Mouse (Mus musculus): ENCODE measurements around the gene D11Wsu47e. TPM values are rescaled to one million over a fixed set of nuclear protein-coding genes. Genes with fewer than 3 reads are reported as not detected.

Gene D11Wsu47e
- polyA plus RNA-seq, 1 experiment, result 3.6 TPM

- H3K4me3 ChIP-seq (ENCODE audit: insufficient read depth, low read depth, low read length), result no peak overlapping the region
- no peak overlapping the region for H3K27ac ChIP-seq (replicated peaks; ENCODE audit: low read depth, low read length)
- peaks cover 2% of the 10 kb centered on the region; the same call in 1 of the 2 replicates for H3K4me1 ChIP-seq (ENCODE audit: control insufficient read depth, insufficient read depth, insufficient read length, low read length)
These were observed 6.8 kb upstream of the D11Wsu47e start for GRCm38 (mm10) chr11:113677378-113677777.

- H3K4me1 ChIP-seq (ENCODE audit: control insufficient read depth, insufficient read depth, insufficient read length, low read length), result peaks cover 2% of the 10 kb centered on the region; the same call in 1 of the 2 replicates
- H3K27ac ChIP-seq (replicated peaks; ENCODE audit: low read depth, low read length), result no peak overlapping the region
- H3K4me3 ChIP-seq (ENCODE audit: insufficient read depth, low read depth, low read length), result no peak overlapping the region
These were observed 5.8 kb upstream of the D11Wsu47e start for GRCm38 (mm10) chr11:113678373-113678772.

- no peak overlapping the region for H3K4me3 ChIP-seq (ENCODE audit: insufficient read depth, low read depth, low read length)
- H3K4me1 ChIP-seq (ENCODE audit: control insufficient read depth, insufficient read depth, insufficient read length, low read length), result peaks cover 5% of the 10 kb centered on the region; the same call in 1 of the 2 replicates
- no peak overlapping the region for H3K27ac ChIP-seq (replicated peaks; ENCODE audit: low read depth, low read length)
These were observed 3.3 kb upstream of the D11Wsu47e start for GRCm38 (mm10) chr11:113680954-113681353.

GRCm38 (mm10) chr11:113681979-113682378 lies 2.2 kb upstream of the D11Wsu47e start:
- Histone ChIP-seq H3K4me3 (ENCODE audit: insufficient read depth, low read depth, low read length) (no peak overlapping the region), H3K4me1 (ENCODE audit: control insufficient read depth, insufficient read depth, insufficient read length, low read length) (peaks cover 5% of the 10 kb centered on the region; the same call in 1 of the 2 replicates), H3K27ac (replicated peaks; ENCODE audit: low read depth, low read length) (no peak overlapping the region)

GRCm38 (mm10) chr11:113682897-113683626 lies 1.1 kb upstream of the D11Wsu47e start:
- Histone ChIP-seq H3K4me1 (ENCODE audit: control insufficient read depth, insufficient read depth, insufficient read length, low read length) (peaks cover 5% of the 10 kb centered on the region; the same call in 1 of the 2 replicates), H3K4me3 (ENCODE audit: insufficient read depth, low read depth, low read length) (peak overlapping the region; percentile 92), H3K27ac (replicated peaks; ENCODE audit: low read depth, low read length) (peak overlapping the region; percentile 75)

- H3K4me1 ChIP-seq (ENCODE audit: control insufficient read depth, insufficient read depth, insufficient read length, low read length), result peaks cover 3% of the 10 kb centered on the region; the same call in 1 of the 2 replicates
These were observed 620 bp upstream of the D11Wsu47e start for GRCm38 (mm10) chr11:113683627-113683956.

GRCm38 (mm10) chr11:113684707-113685426 lies 655 bp downstream of the D11Wsu47e start:
- Histone ChIP-seq H3K4me1 (ENCODE audit: control insufficient read depth, insufficient read depth, insufficient read length, low read length) (peaks cover 3% of the 10 kb centered on the region; the same call in 1 of the 2 replicates), H3K27ac (replicated peaks; ENCODE audit: low read depth, low read length) (no peak overlapping the region), H3K4me3 (ENCODE audit: insufficient read depth, low read depth, low read length) (peak overlapping the region; percentile 88)

More at GRCm38 (mm10) chr11:113683627-113683956, 620 bp upstream of the D11Wsu47e start:
- peak overlapping the region; percentile 75 for H3K27ac ChIP-seq (replicated peaks; ENCODE audit: low read depth, low read length)
- peak overlapping the region; percentile 92 for H3K4me3 ChIP-seq (ENCODE audit: insufficient read depth, low read depth, low read length)

GRCm38 (mm10) chr11:113687031-113687430 lies 2.8 kb downstream of the D11Wsu47e start:
- Histone ChIP-seq H3K4me3 (ENCODE audit: insufficient read depth, low read depth, low read length) (no peak overlapping the region), H3K27ac (replicated peaks; ENCODE audit: low read depth, low read length) (no peak overlapping the region), H3K4me1 (ENCODE audit: control insufficient read depth, insufficient read depth, insufficient read length, low read length) (peaks cover 3% of the 10 kb centered on the region; the same call in 1 of the 2 replicates)

- Histone ChIP-seq H3K4me1 (ENCODE audit: control insufficient read depth, insufficient read depth, insufficient read length, low read length) (no peaks in the 10 kb centered on the region), H3K27ac (replicated peaks; ENCODE audit: low read depth, low read length) (no peak overlapping the region), H3K4me3 (ENCODE audit: insufficient read depth, low read depth, low read length) (no peak overlapping the region)
These were observed 6.3 kb downstream of the D11Wsu47e start for GRCm38 (mm10) chr11:113690506-113690905.

- Histone ChIP-seq H3K27ac (replicated peaks; ENCODE audit: low read depth, low read length) (no peak overlapping the region), H3K4me1 (ENCODE audit: control insufficient read depth, insufficient read depth, insufficient read length, low read length) (no peaks in the 10 kb centered on the region), H3K4me3 (ENCODE audit: insufficient read depth, low read depth, low read length) (no peak overlapping the region)
These were observed 7.1 kb downstream of the D11Wsu47e start for GRCm38 (mm10) chr11:113691318-113691717.

- no peaks in the 10 kb centered on the region for H3K4me1 ChIP-seq (ENCODE audit: control insufficient read depth, insufficient read depth, insufficient read length, low read length)
- H3K27ac ChIP-seq (replicated peaks; ENCODE audit: low read depth, low read length), result no peak overlapping the region
These were observed 7.6 kb downstream of the D11Wsu47e start for GRCm38 (mm10) chr11:113691851-113692250.

GRCm38 (mm10) chr11:113697571-113697970 lies 13.4 kb downstream of the D11Wsu47e start:
- Histone ChIP-seq H3K27ac (replicated peaks; ENCODE audit: low read depth, low read length) (peak overlapping the region; percentile 47; the same call in 1 of the 2 replicates), H3K4me3 (ENCODE audit: insufficient read depth, low read depth, low read length) (no peak overlapping the region), H3K4me1 (ENCODE audit: control insufficient read depth, insufficient read depth, insufficient read length, low read length) (no peaks in the 10 kb centered on the region)

More at GRCm38 (mm10) chr11:113691851-113692250, 7.6 kb downstream of the D11Wsu47e start:
- no peak overlapping the region for H3K4me3 ChIP-seq (ENCODE audit: insufficient read depth, low read depth, low read length)

- no peaks in the 10 kb centered on the region for H3K4me1 ChIP-seq (ENCODE audit: control insufficient read depth, insufficient read depth, insufficient read length, low read length)
- no peak overlapping the region for H3K4me3 ChIP-seq (ENCODE audit: insufficient read depth, low read depth, low read length)
- H3K27ac ChIP-seq (replicated peaks; ENCODE audit: low read depth, low read length), result peak overlapping the region; percentile 47; the same call in 1 of the 2 replicates
These were observed 13.9 kb downstream of the D11Wsu47e start for GRCm38 (mm10) chr11:113698013-113698545.

- Histone ChIP-seq H3K4me1 (ENCODE audit: control insufficient read depth, insufficient read depth, insufficient read length, low read length) (no peaks in the 10 kb centered on the region), H3K27ac (replicated peaks; ENCODE audit: low read depth, low read length) (no peak overlapping the region), H3K4me3 (ENCODE audit: insufficient read depth, low read depth, low read length) (no peak overlapping the region)
These were observed 15.4 kb downstream of the D11Wsu47e start for GRCm38 (mm10) chr11:113699643-113700042.

- Histone ChIP-seq H3K4me3 (ENCODE audit: insufficient read depth, low read depth, low read length) (no peak overlapping the region), H3K4me1 (ENCODE audit: control insufficient read depth, insufficient read depth, insufficient read length, low read length) (peaks cover 4% of the 10 kb centered on the region; the same call in 1 of the 2 replicates), H3K27ac (replicated peaks; ENCODE audit: low read depth, low read length) (no peak overlapping the region)
These were observed 19.5 kb downstream of the D11Wsu47e start for GRCm38 (mm10) chr11:113703758-113704157.
